Mouse (Mus musculus) layer of hippocampus, adult 2 months (tissue): ENCODE data around the gene Tgfb2. TPM values are rescaled to one million over a fixed set of nuclear protein-coding genes. Genes with fewer than 3 reads are reported as not detected.
A peak's percentile ranks its signal among the peaks of the same experiment; 100 is the strongest.

Experiments used
- DNase-seq, 2 experiments: peaks; one replicate each; pipeline ENCODE4 v3.0.0; 2022; ENCODE audit warnings: low spot score in 2 of 2
- H3K27ac ChIP-seq: fragments of 200-600 bp; 2 replicates; pipeline ENCODE4 v1.8.1; 2022
- H3K4me3 ChIP-seq: fragments of 200-600 bp; 2 replicates; pipeline ENCODE4 v1.8.1; 2022; ENCODE audit warnings: mild to moderate bottlenecking
- CTCF ChIP-seq: fragments of 200-600 bp; conservative IDR thresholded peaks from 2 replicates; pipeline ENCODE4 v1.8.1; 2022; ENCODE audit warnings: antibody characterized with exemption, mild to moderate bottlenecking, moderate library complexity
- total RNA-seq, 2 experiments: library from RNA; stranded (reverse); gene quantifications; 2 replicates each; pipeline ENCODE4 v1.2.3; 2021

Tgfb2 gene
- total RNA-seq, 2 experiments from 2014 or later = 27.0 to 35.4 TPM

DNA sequence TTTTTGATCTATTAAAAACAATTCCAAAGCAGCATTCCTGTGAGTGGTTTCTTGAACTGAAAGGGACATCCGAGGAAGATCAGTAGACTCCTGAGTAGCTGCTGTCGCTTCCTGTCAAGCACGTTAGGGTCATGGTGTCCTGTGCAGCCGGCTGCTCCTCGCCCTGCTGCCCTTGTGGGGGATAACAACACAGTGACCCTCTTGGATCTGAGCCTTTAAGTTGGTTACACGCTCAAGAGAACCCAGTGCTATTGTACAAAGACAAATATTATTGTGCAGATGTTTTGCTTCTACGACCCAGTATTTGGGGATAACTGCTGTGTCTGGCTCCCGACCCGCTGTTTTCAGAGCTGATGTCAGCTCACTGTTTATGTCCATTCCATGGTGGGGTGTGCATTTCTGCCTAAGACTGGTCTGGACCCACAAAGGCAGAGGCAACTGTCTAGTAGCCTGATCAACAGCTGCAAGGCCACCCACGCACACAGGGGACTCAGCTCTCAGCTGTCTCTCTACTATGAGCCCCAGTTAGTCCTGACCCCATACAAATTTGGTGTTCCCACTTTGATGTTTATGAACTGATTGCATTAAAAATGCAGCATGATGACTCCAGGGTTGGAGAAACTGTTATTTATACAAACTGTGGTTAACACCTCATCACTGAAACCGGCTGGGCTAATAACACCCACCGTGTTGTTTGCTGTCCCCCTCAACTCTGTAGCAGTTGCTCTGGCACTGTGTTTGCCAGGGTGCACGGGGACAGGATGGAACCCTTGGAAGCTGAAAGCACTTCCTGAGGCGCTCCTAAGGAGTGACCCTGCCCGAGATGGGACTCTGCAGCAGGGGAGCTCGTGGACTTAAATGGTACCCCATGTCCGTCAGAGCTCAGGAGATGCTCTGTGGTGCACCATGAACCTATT, 9.4 kb upstream of the Tgfb2 start:
- TF ChIP-seq CTCF = no peak
- no peak for DNase-seq
- H3K4me3 ChIP-seq = no peak overlapping the region
- H3K27ac ChIP-seq = no peak overlapping the region

DNA sequence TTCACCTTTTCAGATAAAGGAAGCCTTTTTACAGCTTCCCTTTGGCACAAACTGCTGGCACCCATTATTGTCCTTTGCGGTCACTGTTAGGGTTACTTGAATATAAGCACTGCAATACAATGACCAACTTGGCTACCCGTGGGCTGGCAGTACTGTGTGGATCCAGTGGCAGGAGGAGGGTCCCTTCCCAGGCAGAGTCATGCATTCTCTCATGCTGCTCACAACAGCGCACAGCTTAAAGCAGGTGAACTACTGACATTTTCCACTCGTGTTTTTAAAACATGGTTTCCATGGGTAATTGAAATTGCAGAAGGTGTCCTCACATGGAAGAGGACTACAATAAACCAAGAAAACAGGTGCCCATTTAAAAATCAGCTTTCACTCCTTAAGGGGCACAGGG, 8.4 kb upstream of the Tgfb2 start:
- Histone ChIP-seq H3K4me3 (no peak overlapping the region), H3K27ac (no peak overlapping the region)
- DNase-seq = no peak
- TF ChIP-seq CTCF = no peak

DNA sequence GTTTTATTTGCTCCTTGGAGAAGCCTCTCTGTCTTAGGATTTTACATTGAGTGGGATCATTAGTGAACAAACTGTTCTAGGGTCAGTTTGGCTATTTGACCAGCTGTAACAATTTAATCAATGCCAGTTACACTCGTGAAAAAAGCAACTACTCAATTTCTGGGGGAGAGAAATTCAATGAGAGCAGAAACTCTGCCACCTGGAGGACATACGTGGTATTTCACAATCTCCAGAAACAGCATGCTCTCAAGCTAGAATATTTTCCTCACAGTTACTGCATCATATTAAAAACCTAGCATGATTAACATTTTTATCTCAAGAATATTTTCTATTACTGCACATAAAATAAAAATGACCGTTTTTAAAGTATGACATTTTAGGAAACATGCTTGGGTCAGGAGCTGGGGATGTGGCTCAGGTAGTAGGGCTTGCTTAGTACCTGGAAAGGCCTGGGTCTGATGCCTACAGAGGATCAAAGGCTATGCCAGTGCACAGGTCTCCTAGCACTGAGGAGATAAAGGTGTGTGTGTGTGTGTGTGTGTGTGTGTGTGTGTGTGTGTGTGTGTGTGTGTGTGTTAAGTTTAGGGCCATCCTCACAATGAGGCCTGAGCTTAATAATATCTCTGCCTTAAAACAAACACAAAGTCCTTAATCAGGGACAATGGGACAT, 7.1 kb upstream of the Tgfb2 start:
- TF ChIP-seq CTCF = peak; percentile 94
- peak; percentile 30 to 63 for DNase-seq

DNA sequence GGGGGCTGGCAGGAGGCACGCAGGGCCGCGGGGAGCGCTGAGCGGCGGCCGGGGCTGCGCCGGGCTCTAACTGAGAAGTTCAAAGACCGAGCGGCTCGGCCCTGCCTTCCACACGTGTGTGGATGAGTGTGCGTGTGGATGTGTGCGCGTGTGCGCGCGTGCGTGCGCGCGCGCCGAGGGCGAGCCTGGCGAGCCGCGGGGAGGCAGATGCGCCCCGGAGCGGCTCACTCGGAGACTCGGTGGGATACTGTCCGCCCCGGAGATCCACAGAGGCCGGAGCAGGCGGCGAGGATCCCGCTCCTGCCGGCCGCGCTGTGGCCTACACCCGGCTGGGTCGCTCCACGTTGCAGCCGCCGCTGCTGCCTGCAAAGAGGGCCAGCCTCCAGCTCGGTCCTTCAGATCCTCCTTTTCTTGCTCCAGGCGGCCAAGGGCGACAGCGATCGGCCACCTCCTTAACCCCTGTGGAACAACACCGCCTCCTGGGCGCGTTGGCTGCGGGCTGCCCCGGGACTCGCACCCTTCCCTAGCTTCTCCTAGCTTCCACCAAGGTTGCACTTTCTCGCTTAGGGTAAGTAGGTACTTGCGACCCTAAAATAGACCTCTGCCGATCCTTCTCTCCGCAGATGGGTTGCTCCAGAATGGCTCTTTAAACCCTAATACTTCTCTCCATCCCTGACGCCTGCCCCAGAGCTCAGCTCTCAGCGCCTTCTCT, 430 bp downstream of the Tgfb2 start:
- peak; percentile 54 for TF ChIP-seq CTCF
- Histone ChIP-seq H3K27ac (peak overlapping the region; percentile 97), H3K4me3 (peak overlapping the region; percentile 69)
- DNase-seq = peak; percentile 62 to 67

More for the DNA sequence above, 7.1 kb upstream of the Tgfb2 start:
- H3K4me3 ChIP-seq = no peak overlapping the region
- H3K27ac ChIP-seq = no peak overlapping the region

DNA sequence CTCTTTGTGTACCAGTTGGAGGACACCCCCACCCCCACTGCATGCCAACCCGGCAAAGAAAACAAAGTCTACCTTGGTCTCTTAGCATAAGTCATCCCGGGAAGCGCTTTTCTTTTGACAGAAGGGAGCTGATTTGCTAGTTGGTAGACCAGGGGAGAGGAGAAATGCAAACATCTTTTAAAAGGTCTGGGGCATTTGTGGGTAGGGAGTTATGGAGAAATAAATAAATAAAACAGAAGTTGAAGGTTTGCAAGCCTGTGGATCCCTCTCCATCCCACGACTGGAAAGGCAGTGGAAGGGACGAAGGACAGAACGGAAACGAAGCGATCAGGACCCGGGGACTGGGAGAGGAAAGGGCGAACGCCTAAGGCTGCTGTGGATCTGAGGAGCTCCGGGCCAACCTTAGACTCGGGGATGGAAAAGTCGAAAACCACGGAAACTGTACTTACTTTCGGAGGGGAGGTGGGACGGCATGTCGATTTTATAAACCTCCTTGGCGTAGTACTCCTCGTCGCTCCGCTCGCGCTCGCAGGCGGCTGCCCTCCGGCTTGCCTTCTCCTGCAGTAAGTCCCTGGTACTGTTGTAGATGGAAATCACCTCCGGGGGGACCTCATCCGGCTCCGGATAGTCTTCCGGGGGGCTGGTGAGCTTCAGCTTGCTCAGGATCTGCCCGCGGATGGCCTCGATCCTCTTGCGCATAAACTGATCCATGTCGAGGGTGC, 1.6 kb downstream of the Tgfb2 start:
- DNase-seq = no peak
- peak overlapping the region; percentile 69 for H3K4me3 ChIP-seq
- TF ChIP-seq CTCF = peak; percentile 51
- peak overlapping the region; percentile 97 for H3K27ac ChIP-seq

DNA sequence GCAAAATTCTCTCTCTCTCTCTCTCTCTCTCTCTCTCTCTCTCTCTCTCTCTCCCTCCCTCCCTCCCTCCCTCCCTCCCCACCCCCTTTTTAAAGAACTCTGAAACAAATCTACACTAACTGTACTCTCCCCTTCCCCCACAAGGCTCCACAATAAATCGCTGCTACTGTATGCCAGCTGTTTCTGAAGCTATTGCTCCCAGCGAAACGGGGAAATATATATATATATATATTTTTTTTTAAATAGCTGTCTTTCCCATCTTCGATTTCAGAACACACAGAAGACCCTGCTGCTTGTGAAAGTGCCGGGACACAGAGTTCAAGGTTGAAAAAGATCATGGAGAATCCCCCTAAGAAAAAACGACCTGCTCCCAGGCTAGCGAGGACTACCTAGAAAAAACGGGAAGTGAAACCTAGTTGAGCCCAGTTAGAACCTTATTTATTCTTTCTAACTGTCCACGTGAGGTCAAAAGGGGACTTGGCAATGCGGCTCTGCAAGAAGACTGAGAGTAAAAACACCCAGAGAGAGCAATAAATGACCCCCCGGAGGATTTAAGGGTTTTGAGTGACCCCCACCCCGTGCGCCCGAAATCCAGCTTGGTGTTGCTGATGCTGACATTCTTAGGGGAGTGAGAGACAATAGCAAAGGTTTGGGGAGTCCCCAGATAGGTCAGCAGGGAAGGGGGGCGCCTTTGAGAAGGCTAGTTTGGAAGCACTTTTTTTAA, 2.4 kb downstream of the Tgfb2 start:
- Histone ChIP-seq H3K27ac (peak overlapping the region; percentile 97), H3K4me3 (peak overlapping the region; percentile 69)
- no peak for DNase-seq
- TF ChIP-seq CTCF = no peak

DNA sequence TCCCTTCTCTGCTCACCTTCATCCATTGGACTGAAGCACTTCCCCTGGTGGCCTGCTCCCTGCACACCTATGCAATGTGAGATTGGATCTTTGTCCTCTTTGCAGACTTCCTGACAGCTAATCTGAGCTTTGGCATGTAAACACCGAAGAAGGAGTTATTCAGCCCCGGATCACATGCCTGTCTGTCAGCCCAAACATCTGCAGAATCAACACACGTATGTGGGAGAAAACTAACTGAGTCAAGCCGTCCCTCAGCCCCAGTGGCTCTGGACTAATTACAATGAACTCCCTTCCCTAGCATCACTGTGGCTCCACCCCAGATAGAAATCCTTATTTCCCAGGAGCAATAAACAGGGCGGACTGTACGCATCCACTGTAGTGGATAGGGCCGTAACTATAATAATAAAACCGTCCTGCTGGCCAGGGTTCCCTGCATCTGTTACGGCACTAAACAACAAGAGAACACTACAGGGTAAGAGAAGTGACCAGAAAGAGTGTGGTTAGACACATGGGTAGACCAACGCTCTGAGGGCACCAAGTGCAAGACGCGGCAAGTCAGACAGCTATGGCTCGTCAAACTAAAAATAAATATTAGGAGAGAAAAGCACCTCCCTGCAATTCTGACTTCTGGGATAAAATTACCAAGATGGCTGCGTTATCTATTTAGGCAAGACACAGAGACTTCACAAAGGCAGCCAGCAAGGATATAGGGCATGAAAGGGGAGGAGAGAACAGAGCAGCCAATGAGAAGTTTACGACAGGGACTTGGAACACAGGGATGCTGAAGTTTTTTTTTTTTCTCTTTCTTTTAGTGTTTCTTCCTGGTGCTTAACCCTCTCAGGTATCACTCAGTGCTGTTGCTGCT, 3.2 kb downstream of the Tgfb2 start:
- TF ChIP-seq CTCF = no peak

DNA sequence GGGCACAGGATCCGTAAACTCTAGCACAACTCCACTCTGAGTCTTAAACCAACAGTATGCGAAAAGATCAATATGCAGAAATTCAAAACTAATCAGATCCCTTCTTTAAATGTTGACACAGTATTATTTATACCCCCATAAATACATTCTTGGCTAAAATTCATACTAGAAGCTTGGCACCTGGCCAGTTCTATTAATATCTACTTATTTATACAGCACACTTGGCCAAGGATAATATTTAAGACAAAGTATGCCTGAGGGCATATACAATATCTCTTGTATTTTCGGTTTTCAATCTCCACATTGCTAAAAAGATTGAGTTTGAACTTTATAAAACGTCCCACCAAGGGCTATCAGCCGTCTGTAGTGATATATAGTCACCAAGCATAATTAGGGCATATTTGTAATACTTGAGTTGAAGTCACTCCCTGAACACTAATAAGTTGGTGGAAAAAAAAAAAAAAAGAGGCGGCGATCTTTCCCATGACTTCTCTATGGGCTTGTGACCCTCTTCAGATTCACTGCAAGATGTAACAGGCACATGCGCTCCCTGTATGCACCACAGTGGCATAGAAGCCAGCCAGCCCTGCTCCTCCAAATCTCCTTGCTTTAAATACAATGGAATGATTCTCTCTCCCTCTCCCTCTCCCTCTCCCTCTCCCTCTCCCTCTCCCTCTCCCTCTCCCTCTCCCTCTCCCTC, 4.4 kb downstream of the Tgfb2 start:
- no peak for TF ChIP-seq CTCF
- H3K4me3 ChIP-seq = no peak overlapping the region; the same call in 1 of the 2 replicates
- no peak for DNase-seq

More for the DNA sequence above, 3.2 kb downstream of the Tgfb2 start:
- no peak for DNase-seq
- Histone ChIP-seq H3K27ac (peak overlapping the region; percentile 81), H3K4me3 (peak overlapping the region; percentile 69)

DNA sequence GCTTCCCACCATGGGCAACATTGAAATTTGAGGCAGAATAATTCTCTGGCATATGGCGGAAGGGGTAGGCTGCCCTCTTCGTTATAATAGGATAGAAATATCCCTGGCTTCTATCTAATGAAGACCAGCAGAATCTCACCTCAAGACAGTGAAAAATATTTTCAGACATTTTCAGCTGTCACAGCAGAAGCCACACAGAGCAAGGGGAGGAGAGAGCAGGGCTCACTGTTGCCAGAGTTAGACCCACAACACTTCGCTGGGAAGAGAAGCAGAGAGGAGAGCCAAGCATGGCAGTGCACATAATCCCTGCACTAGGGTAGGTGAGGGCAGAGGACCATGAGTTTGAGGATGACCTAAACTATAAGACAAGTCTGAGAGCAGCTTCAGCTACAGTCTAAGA, 5.3 kb downstream of the Tgfb2 start:
- TF ChIP-seq CTCF = no peak
- no peak overlapping the region for H3K27ac ChIP-seq

More for the DNA sequence above, 4.4 kb downstream of the Tgfb2 start:
- H3K27ac ChIP-seq = no peak overlapping the region

DNA sequence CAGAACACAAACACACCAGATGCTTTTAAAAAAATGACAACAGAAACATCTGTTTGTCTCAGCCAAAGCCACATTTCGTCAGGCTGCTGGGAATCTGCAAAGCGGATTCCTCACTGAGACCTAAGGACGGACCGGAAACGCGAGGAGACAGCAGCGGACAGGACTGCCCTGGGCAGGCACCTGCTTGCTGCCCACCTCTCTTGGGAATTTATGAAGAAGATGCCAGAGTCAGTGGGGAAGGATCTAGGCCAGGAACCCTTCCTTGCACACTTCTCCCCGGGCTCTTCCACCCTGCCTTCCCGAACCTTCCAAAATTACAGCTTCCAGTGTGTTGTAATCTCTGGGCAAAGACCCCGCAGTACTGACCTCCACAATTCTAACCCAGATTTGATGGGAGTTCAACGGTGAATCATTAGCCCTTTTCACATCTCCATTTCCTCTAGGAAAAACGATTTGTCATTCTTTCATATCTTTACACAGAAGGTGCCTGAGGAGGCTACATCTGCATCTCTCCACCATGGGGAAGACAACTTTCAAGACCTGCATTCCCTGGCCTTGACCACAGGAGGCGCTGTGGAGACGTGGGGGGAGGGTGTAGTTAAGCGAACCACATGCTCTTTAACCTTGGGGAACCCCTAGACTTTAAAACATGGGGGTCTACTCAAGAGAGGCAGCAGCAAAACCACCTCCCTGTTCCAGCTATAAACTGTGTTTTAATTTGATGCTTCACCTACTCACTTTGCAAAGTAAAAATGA, 7.0 kb downstream of the Tgfb2 start:
- no peak for DNase-seq

More for the DNA sequence above, 5.3 kb downstream of the Tgfb2 start:
- DNase-seq = no peak
- no peak overlapping the region for H3K4me3 ChIP-seq

More for the DNA sequence above, 7.0 kb downstream of the Tgfb2 start:
- Histone ChIP-seq H3K27ac (no peak overlapping the region), H3K4me3 (no peak overlapping the region)
- TF ChIP-seq CTCF = peak; percentile 71
